Mouse (Mus musculus): Measurements from ENCODE around the gene Cdc20. TPM values are rescaled to one million over a fixed set of nuclear protein-coding genes. Genes with fewer than 3 reads are reported as not detected.

Gene Cdc20
- 0.93 and 1.3 TPM in 2 replicates for polyA plus RNA-seq (2021; fragmentation: Nextera tagmentation)
- long read RNA-seq, experiment 1, partial matches to known transcripts = 0 of 3 reads
- long read RNA-seq, experiment 1, other reads (novel, unspliced or antisense) = 0 of 3 reads
- long read RNA-seq, experiment 2, transcript Cdc20-201 (10 exons, 1,793 nt) = major isoform, 9 of 9 reads
- long read RNA-seq, experiment 2, partial matches to known transcripts = 0 of 9 reads
- long read RNA-seq, experiment 2, other reads (novel, unspliced or antisense) = 0 of 9 reads

DNA sequence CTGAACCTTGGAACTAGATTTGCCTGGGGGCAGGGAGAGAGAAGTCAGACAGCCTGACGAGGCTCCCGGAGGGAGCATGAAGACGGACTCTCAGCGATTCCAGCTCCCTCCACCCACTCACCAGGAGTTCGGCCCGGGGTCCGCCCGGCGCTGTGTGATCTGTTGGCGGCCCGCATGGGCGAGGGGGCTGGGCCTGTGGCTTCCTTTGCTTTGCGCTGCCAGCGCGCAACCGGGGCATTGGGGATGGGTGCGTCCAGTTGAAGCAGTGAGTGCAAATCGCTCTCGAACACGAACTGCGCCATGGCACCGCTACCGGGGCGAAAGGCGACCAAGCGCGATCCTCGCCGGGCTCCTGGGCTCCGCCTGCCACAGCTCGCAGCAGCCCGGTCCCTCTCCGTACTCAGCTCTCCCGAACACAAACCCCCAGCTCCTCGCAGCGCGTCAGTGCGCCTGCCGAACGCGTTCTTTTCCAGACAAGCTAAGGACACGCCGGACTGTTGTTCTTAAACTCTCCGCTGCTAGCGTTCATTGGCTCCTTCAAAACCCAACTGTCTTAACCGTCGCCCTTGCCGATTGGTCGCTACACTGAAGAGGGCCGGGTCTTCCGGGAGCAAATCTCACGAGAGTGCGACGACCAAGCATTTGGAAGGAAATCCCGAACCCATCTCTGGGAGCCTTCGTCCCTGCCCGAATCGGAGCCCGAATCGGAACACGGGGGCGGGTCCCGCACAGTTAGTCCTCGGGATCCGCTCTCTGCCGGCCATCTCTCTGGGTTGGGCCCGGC, at the start of gene Cdc20:
Cdc20 (minus strand) TSS at position 533 of the 784 bp plus-strand sequence.

DNA sequence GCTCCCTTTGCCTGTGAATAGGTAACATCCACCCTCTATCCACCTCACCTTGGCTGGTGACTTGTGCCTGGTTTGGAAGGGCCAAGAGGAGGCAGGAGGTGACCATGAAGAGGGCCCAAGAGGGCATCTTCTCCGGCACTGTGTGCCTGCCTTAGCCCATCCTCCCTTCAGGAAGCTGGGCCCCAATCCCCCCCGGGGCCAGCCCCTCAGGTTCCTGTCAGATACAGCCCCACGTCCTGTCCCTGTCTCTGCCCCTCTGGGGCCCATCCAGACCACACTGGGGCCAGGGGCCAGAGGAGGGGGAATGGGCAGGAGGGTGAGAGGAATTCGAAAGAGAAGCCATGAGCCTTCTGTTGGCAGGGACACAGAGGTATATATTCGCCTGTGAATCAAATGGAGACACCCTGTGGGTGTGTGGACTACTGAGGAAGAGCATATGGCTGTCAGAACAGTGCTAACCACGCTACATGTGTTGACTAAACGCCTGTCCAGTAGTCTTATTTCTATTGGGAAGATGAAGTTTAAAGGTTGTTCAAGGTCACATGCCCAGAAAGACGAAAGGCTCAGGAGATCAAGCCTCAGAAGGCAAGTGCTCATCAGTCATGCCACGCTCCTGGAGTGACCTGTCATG, 20.3 kb upstream of the Cdc20 start, which contains the start of gene Mpl:
Mpl (minus strand) TSS at position 169 of the 631 bp plus-strand sequence.

DNA sequence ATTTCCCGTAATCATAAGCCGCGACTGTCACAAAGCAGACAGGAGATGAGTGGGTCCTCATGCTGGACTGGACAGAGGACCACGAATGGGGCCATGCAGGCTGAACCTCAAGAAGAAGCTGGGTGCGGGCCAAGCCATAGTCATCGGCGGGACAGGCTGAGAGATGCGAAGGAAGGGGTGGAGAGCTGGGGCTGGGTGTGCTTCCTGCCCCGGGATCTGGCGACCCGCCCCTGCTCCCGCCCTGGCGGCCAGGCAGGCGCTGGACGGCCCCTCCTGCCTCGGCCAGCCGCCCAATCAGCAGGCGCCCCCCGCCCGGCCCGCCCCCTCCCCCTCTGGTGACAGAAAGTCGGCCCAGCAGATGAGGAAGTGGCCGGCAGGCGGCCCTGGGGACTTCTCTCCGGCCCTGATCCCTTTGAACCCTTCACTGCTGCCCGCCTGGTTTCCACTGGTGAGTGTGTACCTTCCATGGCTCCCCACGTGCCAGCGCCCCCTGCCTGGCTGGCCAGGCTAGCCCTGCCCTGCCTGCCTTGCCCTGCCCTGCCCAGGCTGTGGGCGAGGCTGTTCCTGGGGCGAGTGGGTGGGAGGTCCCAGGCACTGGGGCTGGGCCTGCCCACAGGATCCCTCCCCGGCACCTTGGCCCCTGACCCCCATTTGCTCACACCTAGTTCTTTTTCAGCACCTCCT, 9.2 kb downstream of the Cdc20 start, which contains the start of gene Elovl1:
Elovl1 (plus strand) TSS at position 326 of the 684 bp plus-strand sequence.

DNA sequence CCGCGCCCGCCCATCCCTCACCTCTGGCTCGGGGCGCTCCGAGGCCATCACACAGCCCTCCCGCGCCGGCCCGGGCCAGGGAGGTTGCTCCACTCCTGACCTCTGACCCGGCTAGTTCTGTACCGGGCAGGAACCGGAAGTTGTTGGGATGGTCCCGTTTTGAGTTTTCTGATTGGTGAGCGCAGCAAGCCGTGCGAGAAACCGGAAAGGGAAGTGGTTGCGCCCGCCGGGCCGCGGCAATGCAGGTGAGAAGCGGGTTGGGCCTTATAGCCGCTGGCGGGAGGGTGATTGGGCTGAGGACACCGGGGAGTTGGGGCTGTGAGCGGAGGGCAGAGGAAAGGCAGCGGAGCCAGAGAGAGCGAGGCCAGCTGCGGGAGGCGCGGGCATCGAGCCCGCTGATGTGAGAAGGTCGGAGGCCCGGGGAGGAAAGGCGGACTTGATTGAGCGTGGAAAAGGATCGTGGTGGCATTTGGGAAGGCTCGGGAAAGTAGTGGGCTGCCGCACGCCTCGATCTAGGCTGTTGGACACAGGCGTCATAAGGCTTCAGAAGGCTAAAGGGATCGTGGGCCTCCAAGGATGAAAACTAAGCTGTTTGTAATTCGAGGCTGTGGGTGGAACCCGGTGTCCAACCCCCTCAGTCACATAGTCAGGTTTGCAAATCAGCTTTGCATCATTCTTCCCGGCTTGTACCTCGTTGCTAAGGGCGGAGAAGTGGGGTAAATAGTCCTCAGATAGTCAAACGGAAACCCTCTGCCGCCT, 27.8 kb downstream of the Cdc20 start, which contains the start of the genes Szt2 and Med8:
Szt2 (minus strand) TSS at position 132 of the 759 bp plus-strand sequence.
Med8 (plus strand) TSS at position 196 of the 759 bp plus-strand sequence.

Other genes with a start within 250 kb of the Cdc20 start
- 6.0 and 6.4 TPM in 2 replicates for gene Ptprf, start 145.9 kb downstream of the Cdc20 start, polyA plus RNA-seq (2021; fragmentation: Nextera tagmentation)
- 2.1 and 2.2 TPM in 2 replicates for gene Szt2, start 28.1 kb downstream of the Cdc20 start, polyA plus RNA-seq (2021; fragmentation: Nextera tagmentation)
- 42.3 and 43.7 TPM in 2 replicates for gene Med8, start 28.0 kb downstream of the Cdc20 start, polyA plus RNA-seq (2021; fragmentation: Nextera tagmentation)
- gene Elovl1, start 9.3 kb downstream of the Cdc20 start, polyA plus RNA-seq (2021; fragmentation: Nextera tagmentation) = 23.3 and 23.4 TPM in 2 replicates
- 0.09 and 0.13 TPM in 2 replicates for gene Mpl, start 20.2 kb upstream of the Cdc20 start, polyA plus RNA-seq (2021; fragmentation: Nextera tagmentation)
- 2.3 and 3.5 TPM in 2 replicates for gene Tie1, start 52.7 kb upstream of the Cdc20 start, polyA plus RNA-seq (2021; fragmentation: Nextera tagmentation)
- not detected in 2 replicates for gene 2610528J11Rik, start 89.6 kb upstream of the Cdc20 start, polyA plus RNA-seq (2021; fragmentation: Nextera tagmentation)
- gene Tmem125, start 106.7 kb upstream of the Cdc20 start, polyA plus RNA-seq (2021; fragmentation: Nextera tagmentation) = 11.1 and 13.1 TPM in 2 replicates
- gene Cfap57, start 183.4 kb upstream of the Cdc20 start, polyA plus RNA-seq (2021; fragmentation: Nextera tagmentation) = 0.70 and 1.3 TPM in 2 replicates
- 45.6 and 51.6 TPM in 2 replicates for gene Ebna1bp2, start 183.4 kb upstream of the Cdc20 start, polyA plus RNA-seq (2021; fragmentation: Nextera tagmentation)
- not detected in 2 replicates for gene Olfr62, start 221.6 kb upstream of the Cdc20 start, polyA plus RNA-seq (2021; fragmentation: Nextera tagmentation)